Mouse (Mus musculus): ENCODE data around the gene Ocrl.

- TF ChIP-seq POLR2A (IDR thresholded peaks at IDR 0.05; ENCODE audit: borderline replicate concordance, low read depth, low read length) (no peak), CTCF (IDR thresholded peaks at IDR 0.05; ENCODE audit: low read depth, low read length) (no peak)
These were observed 58.2 kb downstream of the Ocrl start for GRCm38 (mm10) chrX:47970371-47970770.

All from bone marrow macrophage, adult 2 months (primary cell).